Mouse (Mus musculus) liver, postnatal 0 days (tissue): Measurements from ENCODE around the gene Hba-a2.

Experiments
- CTCF ChIP-seq: sonication (generic); IDR thresholded peaks from 2 replicates; pipeline ENCODE4 v1.5.1; 2016; ENCODE audit warnings: antibody characterized with exemption, low read depth
- EP300 ChIP-seq: IDR thresholded peaks from 2 replicates; pipeline ENCODE4 v1.6.1; 2016; ENCODE audit warnings: antibody characterized with exemption, low read depth, mild to moderate bottlenecking

GRCm38 (mm10) chr11:32336435-32336907, 40.2 kb downstream of the Hba-a2 start:
- TF ChIP-seq CTCF (no peak), EP300 (no peak)
